Mouse (Mus musculus) left cerebral cortex, postnatal 25 days (tissue): Measurements from ENCODE around the gene Nsmce3. TPM values are rescaled to one million over a fixed set of nuclear protein-coding genes. Genes with fewer than 3 reads are reported as not detected.

Source experiments
- DNase-seq, 2 experiments: peaks; one replicate each; pipeline ENCODE4 v3.0.0; 2022; ENCODE audit warnings: low spot score in 2 of 2, mixed read lengths in 1 of 2
- intact Hi-C: fragments of 180-260 bp; cut with DNase I; formaldehyde crosslinking; loops from one replicate; pipeline ENCODE4 v1.15.1; 2025
- total RNA-seq, 2 experiments: library from RNA; stranded (reverse); gene quantifications; 2 replicates each; pipeline ENCODE4 v1.2.3; 2021

Nsmce3 gene
- total RNA-seq = 10 to 100 TPM; 13.3 TPM

DNA sequence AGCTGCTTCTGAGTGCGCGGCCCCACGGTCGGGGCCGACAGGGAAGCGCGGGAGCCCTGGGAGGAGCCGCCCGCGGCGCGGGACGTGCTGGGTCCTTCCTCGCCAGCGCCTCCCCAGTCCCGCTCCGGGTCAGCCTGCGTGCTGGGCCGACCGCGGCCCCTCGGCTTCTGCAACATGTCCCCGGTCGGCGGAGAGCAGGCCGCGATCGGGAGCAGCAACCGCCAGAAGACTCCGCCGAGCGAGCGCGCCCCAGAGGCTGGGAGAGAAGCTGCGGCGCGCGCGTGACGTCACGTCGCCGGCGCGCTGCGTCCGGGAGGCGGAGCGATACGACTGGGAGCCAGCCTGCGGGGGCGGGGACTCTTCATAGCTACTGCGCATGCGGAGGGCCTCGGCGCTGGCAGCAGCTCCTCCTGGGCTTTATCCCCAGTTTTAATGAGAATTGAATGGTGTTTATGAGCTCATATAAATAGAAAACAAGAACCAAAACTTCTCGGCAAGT lies at the start of gene Nsmce3:
TSS of gene Nsmce3 (minus strand) at position 255 of the 499 bp plus-strand sequence.
- DNase-seq = peak; percentile 98
- intact Hi-C loops = loop anchor here (2.0 to 10.0 kb wide), 2 partner anchors 94 to 202 kb away; no protein-coding TSS in a partner anchor

DNA sequence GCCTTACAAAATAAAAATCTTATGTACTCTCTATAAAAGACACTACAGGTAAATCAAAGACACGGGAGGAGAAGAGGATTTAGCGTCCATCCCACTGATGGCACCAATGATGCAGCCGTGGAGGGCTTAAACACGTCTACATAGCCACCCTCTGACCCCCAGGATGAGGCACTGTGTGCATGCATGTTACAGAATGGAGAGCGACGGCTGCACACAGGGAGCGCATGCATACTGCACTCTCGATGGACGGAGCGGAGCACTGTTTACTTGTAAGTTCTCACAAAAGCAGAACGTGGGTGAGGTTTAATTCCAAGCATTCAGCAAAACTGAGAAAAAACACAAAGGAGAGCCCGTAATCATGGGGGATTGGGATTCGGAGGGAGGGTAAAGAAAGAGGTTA lies 48.4 kb upstream of the Nsmce3 start:
- intact Hi-C loops = no loop called here
- DNase-seq = no peak

- DNase-seq = no peak
- intact Hi-C loops = no loop called here
These were observed 47.9 kb upstream of the Nsmce3 start for GRCm38 (mm10) chr7:64920735-64921134.

DNA sequence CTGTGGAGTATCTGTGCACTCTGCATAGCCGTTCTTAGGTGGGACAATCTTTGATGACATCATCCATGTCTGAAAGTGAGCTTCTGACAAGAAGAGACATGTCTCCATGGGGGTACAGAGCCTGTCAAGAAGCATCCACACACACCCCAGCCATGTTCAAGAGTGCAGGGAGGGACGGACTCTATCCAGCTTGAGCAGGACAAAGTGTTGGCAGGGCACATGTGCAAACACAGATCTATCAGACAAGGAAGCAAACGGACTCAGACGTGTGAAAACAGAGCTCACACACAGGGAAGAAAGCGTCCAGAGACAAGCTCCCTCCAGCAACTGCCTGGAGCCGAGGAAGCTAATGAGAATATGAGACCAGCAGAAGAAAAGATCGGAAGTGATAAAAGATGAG lies 43.9 kb upstream of the Nsmce3 start:
- intact Hi-C loops = loop anchor here (5.0 kb wide), 1 partner anchor 139 kb away; no protein-coding TSS in a partner anchor
- no peak for DNase-seq

GRCm38 (mm10) chr7:64915121-64915520 lies 42.3 kb upstream of the Nsmce3 start:
- intact Hi-C loops = loop anchor here (5.0 kb wide), 1 partner anchor 138 kb away; no protein-coding TSS in a partner anchor
- peak in 1 of 2 experiments; percentile 68 for DNase-seq

DNA sequence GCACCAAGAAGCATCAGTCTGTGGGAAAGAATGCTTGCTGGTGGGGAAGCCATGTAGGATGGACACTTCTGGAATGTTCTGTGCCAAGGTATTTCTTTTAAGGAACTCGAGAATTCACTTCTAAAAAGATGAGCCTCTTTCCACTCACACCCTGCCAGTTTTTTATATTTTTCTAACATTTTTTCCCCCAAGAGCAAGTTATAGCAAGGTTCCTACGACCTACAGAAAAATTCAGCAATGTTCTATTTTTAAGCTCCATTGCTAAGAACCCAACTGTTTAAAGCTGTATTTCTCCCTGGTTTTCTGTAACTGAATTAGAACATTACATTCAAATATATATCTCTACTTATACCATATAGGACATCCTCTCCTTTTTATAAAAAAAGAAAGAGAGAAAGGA lies 39.1 kb upstream of the Nsmce3 start:
- intact Hi-C loops = no loop called here
- peak in 1 of 2 experiments; percentile 60 for DNase-seq

DNA sequence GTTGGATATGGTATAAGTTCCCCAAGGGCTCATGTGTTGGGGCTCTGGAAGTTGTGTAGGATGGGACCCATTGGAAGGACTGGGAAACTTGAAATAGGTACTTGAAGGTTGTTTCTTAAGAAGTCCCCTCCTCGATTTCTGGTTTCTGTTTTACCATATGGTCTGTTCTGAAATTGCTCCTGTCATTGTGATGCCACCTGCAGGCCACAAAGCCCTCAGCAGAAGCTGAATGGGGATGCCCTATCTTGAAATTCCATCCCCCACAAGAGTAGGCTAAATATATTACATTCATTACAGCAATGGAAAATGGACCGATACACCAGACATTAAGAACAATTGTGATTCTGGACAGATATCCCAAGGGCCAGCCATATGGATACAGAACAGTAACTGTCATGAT lies 37.4 kb upstream of the Nsmce3 start:
- intact Hi-C loops = no loop called here
- DNase-seq = no peak

DNA sequence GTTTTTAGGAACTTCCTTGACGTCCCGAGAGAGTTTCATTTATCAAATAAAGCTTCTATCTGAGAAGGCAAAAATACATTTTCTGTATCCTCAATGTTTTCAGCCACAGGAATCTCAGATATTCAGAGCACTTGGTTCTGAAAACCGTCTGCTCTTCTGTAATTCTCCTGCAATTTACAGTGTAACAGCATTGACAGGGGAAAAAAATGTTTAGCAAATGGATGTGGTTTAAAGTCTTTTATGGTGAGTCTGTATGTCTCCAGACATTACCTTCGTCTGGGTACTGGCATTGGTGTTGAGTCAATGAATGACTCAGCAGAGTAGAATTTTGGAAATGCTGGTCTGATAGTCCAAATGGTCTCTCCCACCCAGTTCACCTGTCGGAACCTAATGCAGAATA lies 34.2 kb upstream of the Nsmce3 start:
- no peak for DNase-seq
- intact Hi-C loops = no loop called here

DNA sequence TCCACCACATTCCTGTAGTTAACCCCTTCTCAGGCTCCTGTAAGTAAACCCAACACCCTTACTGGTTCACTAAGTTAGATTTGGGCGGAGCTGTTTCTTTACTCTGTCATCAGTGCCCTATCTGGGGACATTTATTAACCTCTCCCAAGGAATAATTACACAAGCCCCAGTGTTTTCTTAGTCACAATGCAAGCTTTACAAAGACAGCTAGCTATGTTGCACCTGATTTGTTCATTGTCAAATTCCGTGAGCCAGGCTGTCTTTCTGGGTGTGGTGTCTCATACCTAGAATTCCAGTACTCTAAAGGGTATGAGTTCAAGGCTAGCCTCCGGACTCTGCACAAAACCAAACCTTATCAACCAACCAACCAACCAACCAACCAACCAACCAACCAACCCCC lies 32.7 kb upstream of the Nsmce3 start:
- no peak for DNase-seq
- intact Hi-C loops = no loop called here

DNA sequence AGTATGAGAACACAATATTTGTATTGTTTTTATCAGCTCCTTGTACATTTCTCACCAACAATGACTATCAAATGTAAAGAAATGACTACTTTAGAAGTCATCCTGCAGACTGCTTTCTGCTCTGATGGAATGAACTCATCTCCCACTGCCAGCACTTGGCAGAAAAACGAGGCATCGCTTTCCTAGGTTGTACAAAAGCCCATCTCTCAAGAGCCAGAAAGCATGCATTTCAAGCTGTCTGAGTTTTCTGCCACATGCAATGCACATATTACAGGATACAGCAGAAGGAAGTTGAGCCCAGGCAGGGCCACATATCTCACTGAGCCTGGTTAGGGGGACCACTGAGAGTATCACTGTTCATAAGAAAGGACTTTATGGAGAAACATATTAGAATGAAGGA lies 27.5 kb upstream of the Nsmce3 start:
- intact Hi-C loops = no loop called here
- no peak for DNase-seq

- DNase-seq = no peak
- intact Hi-C loops = no loop called here
These were observed 23.8 kb upstream of the Nsmce3 start for GRCm38 (mm10) chr7:64896587-64896986.

DNA sequence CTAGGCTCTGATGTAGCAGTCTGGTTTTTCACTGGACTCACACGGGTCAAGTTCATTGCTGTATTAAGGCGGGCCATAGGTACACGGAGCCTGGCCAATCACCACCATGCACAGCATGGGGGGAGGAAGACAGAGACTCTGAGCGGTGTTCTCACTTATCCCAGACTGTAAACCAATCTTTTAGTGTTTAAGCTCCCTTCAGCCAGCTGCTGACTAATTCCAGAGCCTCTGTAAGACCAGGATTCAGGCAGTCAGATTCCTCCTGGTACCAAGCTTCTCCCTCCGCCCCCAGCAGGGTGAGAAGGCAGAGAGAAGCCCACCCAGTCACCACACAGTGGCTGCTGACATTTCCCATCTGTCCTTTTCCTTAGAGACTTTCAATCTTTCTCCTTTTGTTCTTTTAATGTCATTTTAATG lies 22.9 kb upstream of the Nsmce3 start:
- intact Hi-C loops = no loop called here
- DNase-seq = peak in 1 of 2 experiments; percentile 43

DNA sequence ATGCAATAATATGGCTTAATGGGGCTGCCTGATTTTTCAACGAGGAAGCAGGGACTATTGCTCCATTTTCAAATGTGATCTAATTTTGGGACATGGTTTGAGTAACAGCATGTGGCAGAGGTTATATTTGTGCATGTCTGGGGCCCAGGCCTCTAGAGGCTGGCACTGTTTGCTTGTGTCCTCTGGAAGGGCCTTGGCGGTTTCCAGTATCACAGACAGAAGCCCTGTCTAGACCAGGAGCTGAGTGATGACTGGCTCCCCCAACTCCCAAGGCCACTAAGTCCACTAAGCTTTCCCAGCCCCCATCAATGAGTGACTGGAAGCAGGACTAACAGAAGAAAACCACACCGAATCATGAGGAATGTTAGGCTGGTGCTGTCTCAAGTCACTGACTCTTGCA lies 18.3 kb upstream of the Nsmce3 start:
- DNase-seq = no peak
- intact Hi-C loops = no loop called here

DNA sequence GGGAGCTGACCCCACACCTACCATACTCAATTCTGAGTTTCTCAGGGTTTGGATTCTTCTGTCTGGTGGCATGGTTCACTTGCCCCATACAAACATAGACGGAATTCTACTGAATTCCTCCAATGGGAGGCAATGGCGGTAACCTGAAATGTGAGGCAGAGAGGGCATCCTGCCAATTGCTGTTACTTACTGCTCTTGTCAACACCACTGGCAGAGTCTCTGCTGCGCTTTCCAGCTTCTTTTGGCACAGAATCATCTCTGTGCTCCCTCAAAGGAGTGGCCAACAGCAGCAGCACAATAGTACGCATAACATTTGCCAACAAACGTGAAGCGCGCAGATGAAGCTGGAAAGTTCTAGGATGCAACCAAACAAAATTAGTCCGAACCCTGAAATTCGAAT lies 17.1 kb upstream of the Nsmce3 start:
- intact Hi-C loops = no loop called here
- peak in 1 of 2 experiments; percentile 51 for DNase-seq

DNA sequence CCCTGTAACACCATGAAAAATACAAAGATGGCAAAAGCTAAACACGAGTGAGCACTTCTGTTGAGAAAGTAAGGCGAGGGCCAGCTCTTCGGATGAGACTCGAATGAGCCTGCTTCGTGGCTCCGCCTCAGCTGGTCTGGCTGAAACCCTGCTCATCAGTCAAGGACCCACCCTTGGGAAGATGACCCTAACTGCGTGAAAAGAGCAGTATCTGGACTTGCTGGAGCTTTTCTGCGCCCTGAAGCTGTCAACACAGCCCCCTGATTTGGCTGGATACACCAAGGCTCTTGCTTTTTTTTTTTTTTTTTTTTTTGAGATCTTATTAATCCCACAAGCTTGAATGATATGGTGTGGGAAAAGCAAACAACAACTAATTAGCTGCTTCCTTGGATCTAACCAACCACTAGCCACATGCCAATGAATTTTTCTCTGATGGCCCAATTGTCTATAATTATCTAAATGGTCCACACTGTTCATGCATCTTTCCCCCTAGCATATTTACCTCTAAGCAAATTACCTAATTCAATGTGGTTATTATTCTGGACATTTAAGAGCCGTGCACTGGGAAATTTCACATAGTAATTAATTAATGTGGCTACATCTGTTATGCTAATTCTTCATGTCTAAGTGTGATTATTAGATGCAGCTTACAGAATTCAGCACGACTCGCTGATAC lies 11.5 kb upstream of the Nsmce3 start:
- DNase-seq = no peak
- intact Hi-C loops = no loop called here

- no peak for DNase-seq
- intact Hi-C loops = no loop called here
These were observed 9.4 kb upstream of the Nsmce3 start for GRCm38 (mm10) chr7:64882243-64882642.

GRCm38 (mm10) chr7:64881387-64881786 lies 8.6 kb upstream of the Nsmce3 start:
- intact Hi-C loops = no loop called here
- no peak for DNase-seq

GRCm38 (mm10) chr7:64880415-64880814 lies 7.6 kb upstream of the Nsmce3 start:
- intact Hi-C loops = no loop called here

GRCm38 (mm10) chr7:64874941-64875340 lies 2.1 kb upstream of the Nsmce3 start:
- DNase-seq = peak in 1 of 2 experiments; percentile 86
- intact Hi-C loops = loop anchor here (10.0 kb wide), 1 partner anchor 200 kb away; no protein-coding TSS in a partner anchor

More at GRCm38 (mm10) chr7:64880415-64880814, 7.6 kb upstream of the Nsmce3 start:
- no peak for DNase-seq

DNA sequence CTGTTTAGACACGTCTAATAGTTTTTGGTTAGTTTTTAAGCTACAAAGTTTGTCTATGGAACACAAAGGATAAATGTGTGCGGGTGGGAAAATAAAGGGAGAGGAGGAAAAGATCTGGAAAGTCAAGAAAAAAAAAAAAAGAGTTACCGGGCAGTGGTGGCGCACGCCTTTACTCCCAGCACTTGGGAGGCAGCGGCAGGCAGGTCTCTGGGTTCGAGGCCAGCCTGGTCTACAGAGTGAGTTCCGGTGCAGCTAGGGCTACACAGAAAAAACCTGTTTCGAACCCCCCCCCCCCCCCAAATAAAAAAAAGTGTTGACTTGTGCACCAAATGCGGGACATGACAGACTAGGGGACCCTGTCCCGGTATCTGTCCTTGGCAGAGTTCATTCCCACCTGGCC lies 469 bp upstream of the Nsmce3 start:
- intact Hi-C loops = loop anchor here (2.0 to 10.0 kb wide), 2 partner anchors 94 to 202 kb away; no protein-coding TSS in a partner anchor
- DNase-seq = no peak
